Mouse (Mus musculus): Measurements from ENCODE around the gene Sptssb.

- TF ChIP-seq CTCF (conservative IDR thresholded peaks at IDR 0.05 in 1 of 2, IDR thresholded peaks at IDR 0.05 in 1 of 2; ENCODE audit: low read depth in 2 of 2, low read length in 2 of 2) (no peak), MAZ (IDR thresholded peaks at IDR 0.05; ENCODE audit: low read depth, low read length) (no peak), POLR2A (IDR thresholded peaks at IDR 0.05; ENCODE audit: low read depth, low read length) (no peak), KAT2A (IDR thresholded peaks at IDR 0.05; ENCODE audit: insufficient replicate concordance, low read length) (no peak), E2F4 (IDR thresholded peaks at IDR 0.05; ENCODE audit: insufficient replicate concordance, low read depth, low read length) (no peak), BHLHE40 (IDR thresholded peaks at IDR 0.05; ENCODE audit: low read depth, low read length) (no peak), ELF1 (IDR thresholded peaks at IDR 0.05; ENCODE audit: low read depth, low read length) (no peak), NRF1 (IDR thresholded peaks at IDR 0.05; ENCODE audit: low read depth, low read length) (no peak), RCOR1 (conservative IDR thresholded peaks at IDR 0.05; ENCODE audit: low read depth, low read length) (no peak), TCF12 (IDR thresholded peaks at IDR 0.05; ENCODE audit: low read depth, low read length) (no peak), EP300 (IDR thresholded peaks at IDR 0.05; ENCODE audit: low read length) (no peak), HCFC1 (IDR thresholded peaks at IDR 0.05; ENCODE audit: low read depth, low read length) (no peak), NELFE (IDR thresholded peaks at IDR 0.05; ENCODE audit: low read depth, low read length) (no peak), RAD21 (IDR thresholded peaks at IDR 0.05; ENCODE audit: low read depth, low read length) (no peak)
Observed at GRCm38 (mm10) chr3:69895516-69895915, 35.8 kb upstream of the Sptssb start.

Data from CH12.LX (cell line).